Mouse (Mus musculus) gastrocnemius, postnatal 4 days (tissue): ENCODE results near the gene Gltp. TPM values are rescaled to one million over a fixed set of nuclear protein-coding genes. Genes with fewer than 3 reads are reported as not detected.

Experiments
- DNase-seq, 2 experiments: peaks; one replicate each; pipeline ENCODE4 v3.0.0; 2021 to 2022; ENCODE audit warnings: low spot score in 2 of 2, mixed read lengths in 2 of 2
- long read RNA-seq, 2 experiments: library from polyadenylated mRNA; stranded (forward); transcript quantifications; one replicate each; pipeline ENCODE4 v2.0.0; 2021
- total RNA-seq, 2 experiments: library from RNA; stranded (reverse); gene quantifications; 2 replicates each; pipeline ENCODE4 v1.2.3; 2021

The Gltp gene
- total RNA-seq, result 10 to 100 TPM; 26.4 to 31.8 TPM
- long read RNA-seq, experiment 1, transcript Gltp-201 (5 exons, 1,762 nt), result major isoform, 139 of 145 reads
- long read RNA-seq, experiment 1, partial matches to known transcripts, result 2 of 145 reads
- long read RNA-seq, experiment 1, other reads (novel, unspliced or antisense), result 4 of 145 reads
- long read RNA-seq, experiment 2, transcript Gltp-201 (5 exons, 1,762 nt), result major isoform, 81 of 86 reads
- long read RNA-seq, experiment 2, partial matches to known transcripts, result 2 of 86 reads
- long read RNA-seq, experiment 2, other reads (novel, unspliced or antisense), result 3 of 86 reads

- peak; percentile 90 to 93 for DNase-seq
Measured at GRCm38 (mm10) chr5:114690633-114691567, at the start of gene Gltp. Gltp (minus strand) TSS chr5:114690984.

- DNase-seq, result peak in 1 of 2 experiments; percentile 53
Measured at GRCm38 (mm10) chr5:114738707-114739241, 48.0 kb upstream of the Gltp start.

- DNase-seq, result no peak
Measured at GRCm38 (mm10) chr5:114737090-114737887, 46.5 kb upstream of the Gltp start.

- no peak for DNase-seq
Measured at GRCm38 (mm10) chr5:114733606-114734005, 42.8 kb upstream of the Gltp start.

- DNase-seq, result no peak
Measured at GRCm38 (mm10) chr5:114731969-114732368, 41.2 kb upstream of the Gltp start.

GRCm38 (mm10) chr5:114731498-114731897 lies 40.7 kb upstream of the Gltp start:
- no peak for DNase-seq

- DNase-seq, result peak in 1 of 2 experiments; percentile 40
Measured at GRCm38 (mm10) chr5:114730129-114730528, 39.3 kb upstream of the Gltp start.

GRCm38 (mm10) chr5:114728160-114728559 lies 37.4 kb upstream of the Gltp start:
- DNase-seq, result peak in 1 of 2 experiments; percentile 59

- DNase-seq, result peak in 1 of 2 experiments; percentile 8
Measured at GRCm38 (mm10) chr5:114722846-114723245, 32.1 kb upstream of the Gltp start.

- no peak for DNase-seq
Measured at GRCm38 (mm10) chr5:114721969-114722368, 31.2 kb upstream of the Gltp start.

- no peak for DNase-seq
Measured at GRCm38 (mm10) chr5:114720784-114721183, 30.0 kb upstream of the Gltp start.

GRCm38 (mm10) chr5:114719928-114720270 lies 29.1 kb upstream of the Gltp start:
- no peak for DNase-seq

- DNase-seq, result no peak
Measured at GRCm38 (mm10) chr5:114719003-114719927, 28.5 kb upstream of the Gltp start.

- DNase-seq, result no peak
Measured at GRCm38 (mm10) chr5:114718483-114718882, 27.7 kb upstream of the Gltp start.

- DNase-seq, result no peak
Measured at GRCm38 (mm10) chr5:114717937-114718336, 27.2 kb upstream of the Gltp start.

GRCm38 (mm10) chr5:114717292-114717691 lies 26.5 kb upstream of the Gltp start:
- no peak for DNase-seq

- no peak for DNase-seq
Measured at GRCm38 (mm10) chr5:114714551-114714950, 23.8 kb upstream of the Gltp start.

- no peak for DNase-seq
Measured at GRCm38 (mm10) chr5:114709357-114709756, 18.6 kb upstream of the Gltp start.

GRCm38 (mm10) chr5:114708491-114708890 lies 17.7 kb upstream of the Gltp start:
- no peak for DNase-seq
